Mouse (Mus musculus) liver, adult (tissue): ENCODE measurements around the gene Dlk2.

Source experiments
- GATA4 ChIP-seq: IDR thresholded peaks from 2 replicates; pipeline ENCODE4 v1.6.1; 2014; ENCODE audit warnings: mild to moderate bottlenecking, low read length; ENCODE audit not compliant: insufficient replicate concordance

Gene Dlk2

GRCm38 (mm10) chr17:46266986-46267385 lies 30.2 kb upstream of the Dlk2 start:
- no peak for TF ChIP-seq GATA4

DNA sequence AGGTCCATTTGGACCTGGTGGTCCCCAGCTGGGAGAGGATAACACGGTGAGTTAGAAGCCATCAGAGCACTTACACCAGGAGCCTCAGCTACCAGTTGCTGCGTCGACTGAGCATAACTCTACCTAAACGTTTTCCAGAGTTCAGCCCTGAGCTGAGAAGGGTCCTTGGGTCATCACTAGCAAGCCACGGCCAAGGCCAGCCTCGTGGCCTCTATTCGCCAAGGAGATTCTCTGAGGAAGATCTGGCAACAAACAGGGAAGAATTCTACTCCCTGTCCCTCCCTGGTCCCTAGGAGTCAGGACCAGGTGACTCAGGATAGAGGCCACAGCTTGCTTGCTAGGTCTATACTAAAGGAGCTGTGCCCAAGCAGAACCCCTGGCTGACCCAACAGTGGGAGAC lies 29.7 kb upstream of the Dlk2 start:
- no peak for TF ChIP-seq GATA4

DNA sequence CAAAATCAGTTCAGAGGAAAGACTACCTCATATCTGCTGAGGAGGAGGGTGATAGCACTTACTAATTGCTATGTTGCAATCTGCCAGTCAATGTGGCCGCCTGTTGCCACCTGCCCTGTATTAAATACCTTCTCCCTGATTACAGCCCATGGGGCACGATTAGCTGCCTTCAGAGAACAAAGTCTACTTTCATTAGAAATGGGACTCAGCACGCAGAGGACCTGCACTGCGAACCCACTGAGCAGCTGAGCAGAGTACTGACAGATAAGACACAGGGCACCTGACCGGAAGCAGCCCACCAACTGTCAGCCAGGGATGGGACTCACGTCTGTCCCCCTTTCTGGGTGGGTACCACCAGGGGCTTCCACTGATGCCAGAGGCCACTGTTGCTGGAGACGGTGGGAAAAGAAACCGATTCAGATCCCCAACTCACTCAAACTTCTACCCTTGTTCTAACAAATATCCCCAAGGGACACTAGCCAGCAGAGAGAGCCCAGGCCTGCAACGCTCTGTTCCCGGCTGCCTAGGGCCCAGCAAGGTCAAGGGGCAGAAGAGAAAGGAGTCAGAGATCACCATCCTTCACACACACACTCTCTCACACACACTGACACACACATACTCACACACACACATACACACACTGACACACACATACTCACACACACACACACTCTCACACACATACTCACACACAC lies 29.0 kb upstream of the Dlk2 start:
- TF ChIP-seq GATA4, result no peak

DNA sequence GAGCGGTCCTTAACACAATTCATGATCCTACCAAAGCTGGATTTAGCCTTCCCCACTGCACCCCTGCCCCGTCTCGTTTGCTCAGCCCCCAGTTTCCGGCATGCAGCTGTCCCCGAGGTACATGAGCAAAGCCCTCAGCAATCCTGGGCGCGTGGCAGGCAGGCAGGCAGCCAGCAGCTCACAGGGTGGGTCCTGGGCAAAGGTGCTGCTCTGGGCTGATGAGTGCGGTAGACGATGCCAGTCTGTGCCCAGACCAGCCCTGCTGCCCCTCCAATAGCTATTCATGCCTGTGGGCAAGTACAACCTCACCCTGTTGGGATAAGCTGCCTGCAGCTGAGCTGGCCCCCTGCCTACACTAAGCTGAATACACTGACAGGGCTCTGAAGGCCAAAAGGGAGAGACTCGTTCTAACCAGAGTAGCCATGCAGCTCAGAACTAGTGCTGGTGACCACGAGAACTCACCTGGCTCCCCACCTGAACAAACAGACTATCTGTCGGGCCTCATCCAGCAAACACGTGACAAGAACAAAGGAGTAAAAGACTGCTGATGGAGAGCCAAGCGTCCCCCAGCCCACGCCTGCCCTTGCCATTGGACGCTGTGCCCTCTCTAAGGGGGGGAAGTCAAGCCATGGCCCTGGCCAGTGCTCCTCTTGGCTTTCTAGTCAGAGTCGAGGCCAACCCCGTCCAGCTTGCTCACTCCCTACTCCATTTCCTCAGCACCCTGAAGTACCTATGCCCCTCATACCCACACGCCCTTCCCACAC lies 27.3 kb upstream of the Dlk2 start:
- TF ChIP-seq GATA4, result no peak

- TF ChIP-seq GATA4, result no peak
These were observed 25.2 kb upstream of the Dlk2 start for GRCm38 (mm10) chr17:46272058-46272457.

DNA sequence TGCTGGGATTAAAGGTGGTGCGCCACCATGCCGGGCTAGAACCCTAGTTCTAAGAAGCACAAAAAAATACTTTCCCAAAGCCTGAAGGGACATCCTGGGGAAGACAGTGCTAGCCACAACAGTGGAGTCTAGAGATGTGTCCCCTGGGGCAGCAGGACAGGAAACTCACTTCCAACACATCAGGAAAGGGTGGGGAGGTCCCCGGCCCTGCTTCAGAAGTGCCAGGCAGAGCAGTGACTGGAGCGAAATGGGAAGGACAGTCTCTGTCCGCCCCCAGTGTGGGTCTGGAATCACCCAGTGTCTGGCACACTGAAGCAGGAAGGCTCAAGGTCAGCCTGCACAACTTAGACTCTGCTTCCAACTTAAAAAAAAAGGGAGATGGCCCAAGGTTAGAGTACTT lies 24.5 kb upstream of the Dlk2 start:
- TF ChIP-seq GATA4, result no peak

DNA sequence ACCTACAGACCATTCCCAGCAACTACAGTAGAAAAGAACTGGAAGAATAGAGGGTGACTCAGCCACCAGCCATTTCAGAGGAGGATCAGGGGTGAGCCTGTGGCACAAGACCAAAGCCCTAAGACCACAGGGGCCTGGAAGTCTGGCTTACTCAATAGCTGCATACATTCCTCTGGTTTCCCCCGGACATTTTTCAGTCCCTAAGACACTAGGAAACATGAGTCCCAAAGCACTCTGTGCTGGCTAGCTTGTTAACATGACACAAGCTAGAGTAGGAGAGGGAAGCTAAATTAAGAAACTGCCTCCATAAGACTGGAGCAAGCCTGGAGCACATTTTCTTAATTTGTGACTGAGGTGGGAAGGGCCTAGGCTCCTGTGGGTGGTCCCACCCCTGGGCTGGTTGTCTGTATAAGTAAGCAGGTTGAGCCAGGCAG lies 23.4 kb upstream of the Dlk2 start:
- TF ChIP-seq GATA4, result no peak

DNA sequence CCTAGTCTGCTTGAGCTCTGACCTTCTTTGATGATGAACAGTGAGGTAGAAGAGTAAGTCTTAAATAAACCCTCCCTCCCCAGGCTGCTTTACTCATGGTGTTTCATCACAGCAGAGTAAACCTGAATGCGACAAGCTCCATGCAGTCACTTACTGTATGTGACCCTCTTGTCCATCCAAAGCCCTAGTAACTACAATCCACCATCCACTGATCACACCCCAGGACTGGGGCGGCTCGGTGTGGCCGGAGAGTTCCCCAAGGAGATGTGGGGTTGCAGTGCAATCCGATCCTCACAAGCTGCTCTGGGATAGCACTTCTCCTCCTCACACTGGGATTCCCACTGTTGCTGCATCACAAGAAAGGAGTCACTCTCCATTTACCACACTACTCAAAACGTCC lies 22.8 kb upstream of the Dlk2 start:
- no peak for TF ChIP-seq GATA4

- TF ChIP-seq GATA4, result no peak
These were observed 22.2 kb upstream of the Dlk2 start for GRCm38 (mm10) chr17:46275034-46275433.

GRCm38 (mm10) chr17:46275506-46275905 lies 21.7 kb upstream of the Dlk2 start:
- no peak for TF ChIP-seq GATA4

GRCm38 (mm10) chr17:46277586-46277985 lies 19.6 kb upstream of the Dlk2 start:
- no peak for TF ChIP-seq GATA4

DNA sequence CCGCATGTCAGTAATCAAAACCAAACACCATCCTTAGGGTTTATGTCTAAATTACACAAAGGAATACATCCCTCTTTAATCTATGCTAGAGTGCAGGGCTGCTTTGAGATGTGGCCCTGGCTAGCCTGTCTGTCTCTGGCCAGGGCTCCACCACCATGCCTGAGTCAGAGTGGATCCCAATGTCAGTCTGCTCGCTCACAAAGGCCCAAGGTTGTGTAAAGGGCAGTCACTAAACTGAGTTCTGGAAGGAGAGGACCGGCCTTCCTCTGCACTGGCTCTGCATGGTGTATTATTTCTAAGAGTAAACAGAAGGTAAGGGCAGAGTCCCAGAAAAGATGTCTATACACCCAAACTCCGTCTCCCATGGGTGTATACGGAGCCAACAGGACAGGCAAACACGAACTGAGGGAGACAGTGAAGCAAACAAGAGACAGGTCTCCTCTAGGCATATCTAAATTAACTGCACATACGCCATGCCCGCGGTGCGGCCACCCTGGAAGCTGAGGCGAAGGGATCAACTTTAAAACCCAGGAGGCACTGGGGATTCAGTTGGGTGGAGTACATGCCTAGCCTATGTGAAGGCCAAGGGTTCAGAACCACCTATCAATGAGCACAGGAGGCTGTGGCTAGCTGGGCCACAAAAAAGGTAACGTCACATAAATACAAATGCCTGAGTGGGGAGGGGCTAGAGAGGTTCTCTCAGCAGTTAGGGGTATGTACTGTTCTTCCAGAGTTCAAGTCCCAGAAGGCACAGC lies 19.0 kb upstream of the Dlk2 start:
- no peak for TF ChIP-seq GATA4

DNA sequence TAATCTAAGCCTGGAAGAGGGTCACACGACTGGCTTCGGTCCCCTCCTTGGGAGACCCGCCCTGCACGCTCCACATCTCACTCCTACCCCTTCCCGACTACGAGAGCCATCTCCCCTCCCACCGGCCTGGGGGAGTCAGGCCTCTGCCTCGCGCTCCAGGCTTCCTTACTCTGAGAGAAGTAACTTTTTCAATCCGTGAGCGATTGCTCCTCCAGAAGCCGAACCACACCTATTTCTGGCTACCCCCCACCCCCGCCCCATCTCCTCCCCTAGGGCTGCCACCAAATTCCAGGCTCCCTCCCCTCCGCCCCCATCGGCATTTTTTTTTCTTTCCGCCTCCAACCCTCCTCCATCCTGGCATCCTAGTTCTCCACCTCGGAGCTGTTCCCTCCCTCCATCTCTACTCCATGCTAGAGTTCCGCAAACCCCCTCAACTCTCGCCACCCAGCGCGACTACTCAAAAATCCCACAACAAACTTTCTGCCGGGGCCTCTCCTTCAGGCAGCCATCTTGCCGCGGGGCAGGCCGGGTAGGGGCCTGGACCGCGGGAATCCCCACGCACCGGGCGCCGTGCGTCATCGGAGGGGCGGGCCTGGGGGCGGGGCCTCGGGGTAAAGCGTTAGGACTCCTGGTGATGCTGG lies 14.6 kb upstream of the Dlk2 start, which contains the start of gene Tjap1:
Gene Tjap1 (minus strand): TSS at position 544 of the 641 bp plus-strand sequence.
- TF ChIP-seq GATA4, result no peak

- TF ChIP-seq GATA4, result no peak
These were observed 14.1 kb upstream of the Dlk2 start for GRCm38 (mm10) chr17:46283140-46283539.

DNA sequence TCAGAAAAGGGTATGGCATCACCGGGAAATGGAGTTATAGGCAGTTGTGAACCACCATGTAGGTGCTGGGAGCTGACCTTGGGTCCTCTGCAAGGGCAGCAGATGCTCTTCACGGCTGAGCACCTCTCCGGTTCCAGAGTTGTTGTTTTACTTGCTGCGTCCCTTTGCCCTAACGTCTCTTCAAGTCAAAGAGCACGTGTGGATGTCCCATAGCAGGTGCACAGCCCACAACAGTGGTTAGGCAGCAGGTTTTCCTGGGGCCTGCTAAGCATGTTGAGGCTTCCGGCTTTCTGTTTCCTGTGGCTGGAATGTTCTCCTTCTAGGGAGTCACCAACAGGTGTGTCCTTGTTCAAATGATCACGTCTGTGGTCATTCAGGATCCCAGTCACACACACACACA lies 13.3 kb upstream of the Dlk2 start:
- TF ChIP-seq GATA4, result no peak

DNA sequence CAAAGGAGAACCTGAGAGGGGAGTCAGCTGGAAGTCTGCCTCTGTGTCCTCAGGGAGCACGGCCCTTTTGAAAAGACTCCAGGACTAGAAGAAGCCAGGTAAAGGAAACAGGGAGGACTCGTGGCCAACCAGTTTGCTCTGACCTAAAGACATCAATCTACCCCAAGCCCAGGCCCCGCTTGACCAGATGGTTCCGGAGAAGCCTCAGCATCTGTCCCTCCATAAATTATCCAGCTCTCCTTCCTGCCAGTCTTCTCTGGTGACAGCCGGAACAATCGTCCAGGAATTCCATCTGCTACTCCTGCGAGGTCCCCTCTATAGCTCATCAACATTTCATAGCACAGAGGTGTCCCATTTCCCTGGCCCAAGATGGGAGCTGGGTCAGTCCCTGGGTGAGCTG lies 12.6 kb upstream of the Dlk2 start:
- TF ChIP-seq GATA4, result no peak

DNA sequence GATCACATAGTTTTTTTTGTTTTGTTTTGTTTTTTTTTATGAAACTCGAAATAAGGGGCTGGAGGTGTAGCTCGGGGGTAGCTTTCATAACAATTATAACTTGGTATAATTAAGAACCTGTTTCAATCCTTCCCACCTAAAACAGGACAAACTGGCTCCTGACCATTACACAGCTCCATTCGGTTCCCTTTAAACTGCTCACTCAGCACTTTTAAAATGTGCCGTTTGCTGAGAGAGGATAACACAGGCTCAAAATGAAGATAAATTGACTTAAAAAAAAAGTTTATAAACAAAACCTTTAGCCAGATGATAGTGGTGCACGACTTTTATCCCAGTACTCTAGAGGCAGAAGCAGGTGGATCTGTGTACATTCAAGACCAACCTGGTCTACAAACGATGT lies 11.8 kb upstream of the Dlk2 start:
- no peak for TF ChIP-seq GATA4
